Mouse (Mus musculus): ENCODE results near the gene Btbd35f12. TPM values are rescaled to one million over a fixed set of nuclear protein-coding genes. Genes with fewer than 3 reads are reported as not detected.

Gene Btbd35f12
- total RNA-seq (2023), result not detected

DNA sequence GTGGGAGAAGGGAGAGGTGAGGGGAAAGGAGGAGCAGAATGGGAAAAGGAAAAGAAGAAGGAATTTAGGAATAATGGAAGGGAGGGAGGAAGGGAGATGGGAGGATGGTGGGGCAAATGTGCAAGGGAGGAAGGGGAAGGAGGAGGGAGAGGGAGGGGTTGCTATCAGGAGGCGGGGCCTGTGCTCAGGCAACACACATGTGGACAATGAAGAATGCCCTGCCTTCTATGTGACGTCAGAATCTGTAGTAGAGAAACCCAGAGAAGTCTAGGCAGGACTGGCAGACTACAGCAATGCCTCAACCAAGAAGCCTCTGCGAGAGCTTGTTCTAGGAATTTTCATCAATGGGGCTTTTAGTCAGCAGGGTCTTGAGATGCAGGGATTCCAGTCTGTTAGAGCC lies at the start of gene Btbd35f12:
Gene Btbd35f12, plus strand, starts transcription at position 301 of the 400 bp plus-strand sequence.

Other genes with a start within 250 kb of the Btbd35f12 start
- gene Spin2-ps6, start 78.5 kb upstream of the Btbd35f12 start, total RNA-seq (2023), result not detected